Mouse (Mus musculus) E14TG2a.4 (cell line): ENCODE data around the gene Prtn3.

Source experiments
- CTCF ChIP-seq: conservative IDR thresholded peaks from 2 replicates; pipeline ENCODE4 v1.5.1; 2014; ENCODE audit warnings: low read length
- NANOG ChIP-seq: IDR thresholded peaks from 2 replicates; pipeline ENCODE4 v1.6.1; 2014; ENCODE audit warnings: borderline replicate concordance, low read length, mixed read lengths

- TF ChIP-seq CTCF (no peak), NANOG (no peak)
Measured at GRCm38 (mm10) chr10:79918231-79919078, 44.2 kb downstream of the Prtn3 start.
